Mouse (Mus musculus) stomach, postnatal 0 days (tissue): Measurements from ENCODE around the gene Tom1l2. TPM values are rescaled to one million over a fixed set of nuclear protein-coding genes. Genes with fewer than 3 reads are reported as not detected.

Experiments
- ATAC-seq: fragments of 200-750 bp; cut with Nextera tagmentation; 2 replicates; pipeline ENCODE4 v1.8.0; 2017; ENCODE audit not compliant: low FRiP score, low TSS enrichment
- DNase-seq: peaks from one replicate; pipeline ENCODE4 v3.0.0-alpha.2; 2016; ENCODE audit warnings: low spot score
- H3K27ac ChIP-seq: fragments of 300-500 bp; sonication (generic); replicated peaks from 2 replicates; pipeline ENCODE4 v1.5.1; 2014; ENCODE audit warnings: mild to moderate bottlenecking, control low read depth
- H3K27me3 ChIP-seq: fragments of 300-500 bp; sonication (generic); 2 replicates; pipeline ENCODE4 v1.6.1; 2014; ENCODE audit warnings: low read length; ENCODE audit not compliant: control insufficient read depth, insufficient read depth
- H3K36me3 ChIP-seq: fragments of 300-500 bp; sonication (generic); 2 replicates; pipeline ENCODE4 v1.6.1; 2014; ENCODE audit warnings: low read length, mixed read lengths; ENCODE audit not compliant: control insufficient read depth, insufficient read depth
- H3K4me1 ChIP-seq: fragments of 300-500 bp; sonication (generic); replicated peaks from 2 replicates; pipeline ENCODE4 v1.6.1; 2014; ENCODE audit warnings: antibody characterized with exemption; ENCODE audit not compliant: control insufficient read depth, insufficient read depth
- H3K4me2 ChIP-seq: fragments of 300-500 bp; sonication (generic); replicated peaks from 2 replicates; pipeline ENCODE4 v1.6.1; 2014; ENCODE audit warnings: low read depth, mild to moderate bottlenecking, control low read depth, moderate library complexity
- H3K4me3 ChIP-seq: fragments of 300-500 bp; sonication (generic); 2 replicates; pipeline ENCODE4 v1.5.1; 2014; ENCODE audit warnings: low read depth, low read length, control low read depth
- H3K9ac ChIP-seq: fragments of 300-500 bp; sonication (generic); 2 replicates; pipeline ENCODE4 v1.6.1; 2014; ENCODE audit warnings: mild to moderate bottlenecking, low read length, control low read depth, mixed read lengths
- H3K9me3 ChIP-seq: fragments of 300-500 bp; sonication (generic); 2 replicates; pipeline ENCODE4 v1.6.1; 2016; ENCODE audit warnings: low read length; ENCODE audit not compliant: control insufficient read depth
- CTCF ChIP-seq: IDR thresholded peaks from 2 replicates; pipeline ENCODE4 v1.5.1; 2016; ENCODE audit warnings: antibody characterized with exemption, low read depth, mild to moderate bottlenecking, moderate library complexity
- EP300 ChIP-seq: optimal IDR thresholded peaks from 2 replicates; pipeline ENCODE3; 2016; ENCODE audit warnings: antibody characterized with exemption
- WGBS: fragments of 180-500 bp; shearing (Covaris S2); extraction: QIAGEN DNeasy Blood & Tissue Kit; methylation state at CpG from one replicate; pipeline ENCODE4 v1.1.7; 2014; 5-methylcytosine and 5-hydroxymethylcytosine counted together
- polyA plus RNA-seq: library from polyadenylated mRNA; unstranded; fragments of >200 nt; fragmentation: Nextera tagmentation; extraction: Ambion mirVana; gene quantifications from 2 replicates; pipeline ENCODE4 v1.2.1, GENCODE M21; 2015

The Tom1l2 gene
- polyA plus RNA-seq, 1 experiment from 2014 or later, result 15.9 TPM

DNA sequence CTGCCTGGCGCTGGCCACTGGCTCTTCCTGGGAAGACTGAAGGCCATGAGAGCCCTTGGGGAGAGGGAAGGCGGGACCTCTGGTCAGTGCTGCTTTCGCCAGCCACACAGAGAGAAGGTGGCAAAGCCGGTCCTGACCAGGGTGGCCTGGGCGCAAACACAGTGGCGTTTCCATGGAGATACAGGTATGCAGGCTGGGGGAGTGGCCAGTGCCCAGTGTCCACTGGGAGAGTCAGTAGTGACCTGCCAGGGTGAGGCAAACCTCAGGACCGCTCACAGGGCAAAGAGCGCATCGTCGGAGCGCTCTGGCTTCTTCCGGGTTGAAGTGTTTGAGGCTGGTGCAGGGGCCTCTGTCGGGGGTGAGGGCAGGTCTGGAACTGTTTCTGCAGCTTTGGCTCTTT, 122.9 kb downstream of the Tom1l2 start:
- H3K4me2 ChIP-seq, result no peak overlapping the region
- 44% methylated on average over 13 of the region's 13 CpGs for WGBS

DNA sequence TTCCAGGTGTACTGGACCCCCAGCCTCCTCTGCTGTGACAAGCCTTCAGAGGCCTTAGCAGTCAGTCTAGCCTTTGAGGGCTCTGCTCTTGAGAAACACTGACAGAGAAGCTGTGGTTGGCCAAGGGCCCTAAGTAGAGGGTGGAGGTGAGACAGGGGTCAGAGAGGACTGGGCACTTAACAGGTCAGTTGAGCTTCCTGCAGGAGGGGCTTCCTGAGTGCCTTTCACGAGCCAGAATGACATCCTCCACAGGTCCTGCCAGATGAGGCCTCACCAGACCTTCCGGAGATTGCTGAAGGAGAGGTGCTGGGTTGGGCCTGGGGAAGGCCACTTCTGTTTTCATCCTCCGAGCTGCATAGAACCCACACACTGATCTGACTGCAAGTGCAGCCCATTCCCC, 124.2 kb downstream of the Tom1l2 start:
- H3K4me2 ChIP-seq, result no peak overlapping the region
- TF ChIP-seq EP300 (no peak), CTCF (no peak)
- H3K4me3 ChIP-seq, result no peak overlapping the region
- peaks cover 8% of the 10 kb centered on the region; the same call in 1 of the 2 replicates for H3K36me3 ChIP-seq
- no peaks in the 10 kb centered on the region for H3K4me1 ChIP-seq
- WGBS, result 42% methylated on average over 3 of the region's 3 CpGs
- DNase-seq, result no peak
- no peak overlapping the region for H3K9ac ChIP-seq
- no peaks in the 10 kb centered on the region for H3K27me3 ChIP-seq
- H3K9me3 ChIP-seq, result no peaks in the 10 kb centered on the region
- no peak for ATAC-seq
- H3K27ac ChIP-seq, result no peak overlapping the region

More for the DNA sequence above, 122.9 kb downstream of the Tom1l2 start:
- Histone ChIP-seq H3K4me1 (no peaks in the 10 kb centered on the region), H3K36me3 (peaks cover 8% of the 10 kb centered on the region; the same call in 1 of the 2 replicates), H3K9ac (no peak overlapping the region), H3K4me3 (no peak overlapping the region), H3K27ac (peak overlapping the region; percentile 8), H3K27me3 (no peaks in the 10 kb centered on the region), H3K9me3 (no peaks in the 10 kb centered on the region)
- no peak for TF ChIP-seq CTCF
- no peak for TF ChIP-seq EP300
- DNase-seq (peak; percentile 85), ATAC-seq (peak; percentile 93)

DNA sequence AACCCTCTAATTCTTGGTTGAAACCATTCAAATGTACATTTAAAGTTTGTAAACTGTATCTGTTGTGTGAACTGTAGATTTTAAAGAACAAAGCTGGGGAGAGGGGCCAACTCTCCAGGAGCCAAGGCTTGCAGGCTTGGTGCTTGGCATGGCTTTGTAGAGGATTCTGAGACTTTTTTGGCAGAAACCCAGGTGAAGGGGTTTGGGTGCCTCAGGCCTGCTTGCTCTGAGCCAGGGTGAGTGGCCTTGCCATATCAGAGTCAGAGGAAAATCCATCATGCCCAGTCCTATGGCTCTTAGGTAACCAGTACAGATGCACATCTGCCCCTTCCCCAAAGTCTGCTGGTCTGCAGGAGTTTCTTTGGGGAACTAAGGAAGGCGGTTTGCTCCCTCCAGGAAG, 126.8 kb downstream of the Tom1l2 start:
- Histone ChIP-seq H3K36me3 (peaks cover 8% of the 10 kb centered on the region; the same call in 1 of the 2 replicates), H3K9ac (no peak overlapping the region), H3K4me1 (no peaks in the 10 kb centered on the region), H3K4me3 (no peak overlapping the region), H3K4me2 (no peak overlapping the region), H3K27me3 (no peaks in the 10 kb centered on the region), H3K27ac (no peak overlapping the region), H3K9me3 (no peaks in the 10 kb centered on the region)
- DNase-seq, result no peak
- 63% methylated on average over 1 of the region's 1 CpGs for WGBS
- TF ChIP-seq EP300 (no peak), CTCF (no peak)
- ATAC-seq, result no peak

DNA sequence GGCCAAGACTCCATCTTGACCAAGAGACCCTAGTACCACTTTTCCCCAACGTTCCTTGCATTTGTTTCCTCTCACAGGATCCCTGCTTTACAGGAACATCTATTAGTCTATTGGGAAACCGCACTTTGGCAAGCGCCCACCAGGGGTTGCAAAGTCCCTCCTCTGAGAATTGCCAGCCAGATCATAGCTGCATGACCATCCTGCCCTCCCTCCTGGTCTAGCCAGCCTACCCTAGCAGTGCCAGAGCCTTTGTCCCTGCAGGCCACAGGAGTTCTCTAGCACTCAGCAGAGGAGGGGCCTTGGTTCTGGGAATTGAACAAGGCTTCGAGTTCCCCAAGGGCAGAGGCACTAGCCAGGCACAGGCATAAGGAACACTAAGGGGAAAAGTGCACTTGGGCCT, 128.0 kb downstream of the Tom1l2 start:
- Histone ChIP-seq H3K4me1 (no peaks in the 10 kb centered on the region), H3K4me3 (no peak overlapping the region), H3K36me3 (peaks cover 8% of the 10 kb centered on the region; the same call in 1 of the 2 replicates), H3K27ac (no peak overlapping the region), H3K9me3 (no peaks in the 10 kb centered on the region), H3K27me3 (no peaks in the 10 kb centered on the region), H3K9ac (no peak overlapping the region), H3K4me2 (no peak overlapping the region)
- TF ChIP-seq EP300, result no peak
- peak; percentile 52 for TF ChIP-seq CTCF
- 52% methylated on average over 4 of the region's 4 CpGs for WGBS
- DNase-seq (peak; percentile 56), ATAC-seq (no peak)

DNA sequence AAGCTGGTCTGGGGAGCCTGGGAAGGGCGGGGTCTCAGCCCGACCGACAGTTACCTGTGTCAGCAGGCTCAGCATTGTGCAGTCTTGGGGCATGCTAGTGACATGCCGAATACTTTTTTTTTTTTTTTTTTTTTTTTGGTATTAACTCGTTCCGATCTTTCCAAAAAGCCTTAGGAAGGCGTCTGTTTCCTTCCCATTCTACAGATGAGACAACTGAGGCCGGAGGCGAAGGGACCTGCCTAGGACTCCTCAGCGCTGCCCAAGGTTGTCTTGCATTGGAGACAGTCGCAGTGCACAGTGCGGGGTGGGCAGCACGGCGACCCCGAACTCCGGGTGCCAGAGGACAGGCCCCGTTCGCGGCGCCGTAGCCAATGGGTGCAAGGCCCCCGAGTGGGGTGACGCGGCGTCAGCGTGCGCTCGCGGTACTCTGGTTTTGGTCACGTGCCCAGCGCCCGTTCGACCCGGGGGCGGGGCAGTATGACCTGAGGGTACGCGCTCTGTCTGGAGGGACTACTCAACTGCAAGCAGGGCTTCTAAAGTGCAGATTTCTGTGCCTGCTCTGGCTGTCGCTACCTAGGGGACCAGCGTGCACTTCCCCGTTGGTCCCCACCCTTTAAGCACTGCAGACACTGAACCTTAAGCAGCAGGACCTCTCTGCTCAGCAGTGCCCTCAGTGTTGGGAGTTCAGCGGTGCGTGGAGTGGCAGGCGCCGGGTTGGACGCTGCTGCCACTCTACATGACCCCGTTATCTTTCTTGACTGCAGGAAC, 130.1 kb downstream of the Tom1l2 start, which contains the start of gene Srebf1:
Gene Srebf1, minus strand, starts transcription at position 113 of the 768 bp plus-strand sequence.
- peak within 1 kb of the TSS; percentile 45 for H3K9ac ChIP-seq
- H3K4me3 ChIP-seq, result peak within 1 kb of the TSS; percentile 34
- TF ChIP-seq CTCF (peak; percentile 58), EP300 (no peak)
- WGBS, result 3% methylated on average over 45 of the region's 46 CpGs
- DNase-seq (peak; percentile 88), ATAC-seq (peak; percentile 82)
- H3K27me3 ChIP-seq, result no peaks in the 10 kb centered on the region
- H3K4me2 ChIP-seq, result peak within 1 kb of the TSS; percentile 65
- no peaks in the 10 kb centered on the region; the same call in 1 of the 2 replicates for H3K4me1 ChIP-seq
- peak within 1 kb of the TSS; percentile 82 for H3K27ac ChIP-seq
- no peaks in the 10 kb centered on the region for H3K36me3 ChIP-seq
- no peaks in the 10 kb centered on the region for H3K9me3 ChIP-seq

DNA sequence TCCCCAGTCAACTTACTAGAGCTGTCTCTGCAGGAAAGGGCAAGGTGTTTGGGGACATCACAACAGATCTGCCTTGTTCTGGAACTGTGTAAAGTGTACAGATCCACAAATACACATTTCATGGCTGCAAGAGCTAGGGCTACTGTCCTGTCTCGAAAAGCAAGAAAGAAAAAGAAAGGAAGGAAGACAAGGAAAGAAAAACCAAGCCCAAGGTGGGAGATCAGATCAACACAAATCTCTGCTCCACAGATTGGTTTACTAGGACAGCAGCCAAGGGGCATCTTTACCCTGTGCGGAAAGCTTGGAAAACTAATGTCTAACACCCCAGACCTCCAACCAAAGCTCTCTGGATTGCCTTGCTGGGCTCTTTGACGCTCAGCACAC, 130.6 kb downstream of the Tom1l2 start:
- H3K9ac ChIP-seq, result peak overlapping the region; percentile 45; the same call in 1 of the 2 replicates
- TF ChIP-seq EP300 (no peak), CTCF (no peak)
- no peaks in the 10 kb centered on the region for H3K9me3 ChIP-seq
- no peaks in the 10 kb centered on the region for H3K36me3 ChIP-seq
- H3K4me3 ChIP-seq, result peak overlapping the region; percentile 34; the same call in 1 of the 2 replicates
- 40% methylated on average over 3 of the region's 3 CpGs for WGBS
- ATAC-seq (no peak), DNase-seq (no peak)
- H3K27me3 ChIP-seq, result no peaks in the 10 kb centered on the region
- peak overlapping the region; percentile 41 for H3K27ac ChIP-seq
- H3K4me1 ChIP-seq, result no peaks in the 10 kb centered on the region; the same call in 1 of the 2 replicates
- H3K4me2 ChIP-seq, result peak overlapping the region; percentile 65
